Mouse (Mus musculus) common myeloid progenitor, adult 5-6 weeks (primary cell): ENCODE measurements at regions not wholly inside any gene's neighbourhood (a gene's known extent, or its start where the extent isn't known, plus 50 kb on each side); places are given as distances from the start of the nearest gene placed in this dataset.

Experiments used
- ATAC-seq: replicated peaks from 2 replicates; pipeline ENCODE4 v1.8.0; 2016; ENCODE audit warnings: low read depth, mild to moderate bottlenecking, moderate TSS enrichment, inconsistent platforms; ENCODE audit not compliant: poor library complexity, severe bottlenecking

- no peak for ATAC-seq
Observed at GRCm38 (mm10) chr3:81735463-81735862, 196.9 kb upstream of the Ctso start.

GRCm38 (mm10) chr3:81736838-81737237 lies 195.6 kb upstream of the Ctso start:
- no peak for ATAC-seq

DNA sequence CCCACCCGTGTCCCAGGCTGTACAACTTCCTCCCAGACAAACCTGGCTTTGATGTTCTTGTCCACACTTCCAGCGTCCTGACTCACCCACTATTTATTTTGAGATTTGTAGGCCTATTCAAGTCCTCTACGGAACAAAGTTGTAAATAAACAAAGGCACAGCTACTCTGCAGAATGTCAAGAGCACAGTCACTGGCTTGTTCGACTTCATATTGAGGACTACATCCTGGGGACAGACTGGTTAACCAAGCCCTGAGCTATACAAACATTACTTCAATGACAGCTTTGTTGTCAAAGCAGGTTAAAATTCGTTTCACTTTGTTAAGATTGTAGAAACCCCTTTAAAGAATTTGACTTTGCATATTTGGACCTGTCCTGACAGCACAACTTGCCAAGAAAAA lies 190.3 kb upstream of the Ctso start:
- ATAC-seq: no peak

- no peak for ATAC-seq
Observed at GRCm38 (mm10) chr3:81750164-81750563, 182.2 kb upstream of the Ctso start.

DNA sequence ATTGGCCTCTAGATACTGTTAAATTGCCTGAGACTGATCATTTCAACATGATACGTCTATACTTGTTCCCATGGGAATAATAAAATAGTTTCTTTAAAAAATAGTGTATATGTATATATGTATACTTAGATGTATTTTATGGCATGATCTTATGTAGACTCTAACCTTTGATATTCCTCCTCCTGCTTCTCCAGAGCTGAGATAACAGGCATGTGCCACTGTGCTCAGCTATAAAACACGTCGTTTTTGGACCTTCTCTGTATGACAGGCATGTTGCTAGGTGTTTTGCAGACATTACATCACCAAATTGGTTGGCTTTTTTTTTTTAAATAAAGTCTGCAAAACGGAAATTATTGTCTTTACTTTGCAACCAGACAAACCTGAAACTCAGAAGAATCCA lies 179.4 kb upstream of the Ctso start:
- ATAC-seq: no peak

GRCm38 (mm10) chr3:81760383-81760782 lies 172.0 kb upstream of the Ctso start:
- ATAC-seq: no peak

DNA sequence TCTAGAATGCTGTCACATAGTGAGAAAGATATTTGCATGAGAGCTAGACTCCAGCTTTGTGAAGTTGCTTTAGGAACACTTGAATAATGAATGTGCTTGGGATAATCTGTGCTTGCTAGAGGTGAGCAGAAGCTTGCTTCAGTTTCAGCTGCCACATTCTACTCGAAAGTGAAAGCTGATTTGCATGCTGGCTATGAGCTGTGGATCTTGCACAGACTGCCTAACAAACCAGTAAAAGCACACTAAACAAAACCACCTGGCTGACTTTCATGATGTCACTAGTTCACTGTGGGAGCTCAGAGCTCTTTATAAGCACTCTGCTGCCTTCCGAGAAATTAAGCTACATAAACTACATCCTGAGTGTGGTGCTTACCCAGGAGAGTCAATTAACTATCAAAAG lies 171.5 kb upstream of the Ctso start:
- ATAC-seq: peak; percentile 45; the same call in 1 of the 2 replicates

DNA sequence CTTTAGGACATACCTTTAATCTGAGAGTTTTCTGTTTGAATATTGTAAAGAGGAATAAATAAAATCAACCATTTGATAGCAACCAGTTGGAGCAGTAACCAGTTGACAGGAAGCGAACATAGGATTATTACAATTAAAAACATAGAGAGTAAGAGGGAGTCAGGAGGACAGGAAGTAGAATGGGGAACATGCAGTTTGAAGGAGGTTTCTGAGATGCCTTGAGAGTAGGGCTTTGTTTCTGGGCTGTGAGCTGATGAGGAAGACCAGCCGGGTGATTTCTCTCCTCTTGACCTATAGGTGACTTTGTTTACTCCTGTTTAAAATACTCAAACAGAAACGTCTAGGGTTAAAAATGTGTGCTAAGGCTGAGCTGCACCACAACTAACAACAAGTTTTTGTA lies 160.6 kb upstream of the Ctso start:
- peak; percentile 65; the same call in 1 of the 2 replicates for ATAC-seq

DNA sequence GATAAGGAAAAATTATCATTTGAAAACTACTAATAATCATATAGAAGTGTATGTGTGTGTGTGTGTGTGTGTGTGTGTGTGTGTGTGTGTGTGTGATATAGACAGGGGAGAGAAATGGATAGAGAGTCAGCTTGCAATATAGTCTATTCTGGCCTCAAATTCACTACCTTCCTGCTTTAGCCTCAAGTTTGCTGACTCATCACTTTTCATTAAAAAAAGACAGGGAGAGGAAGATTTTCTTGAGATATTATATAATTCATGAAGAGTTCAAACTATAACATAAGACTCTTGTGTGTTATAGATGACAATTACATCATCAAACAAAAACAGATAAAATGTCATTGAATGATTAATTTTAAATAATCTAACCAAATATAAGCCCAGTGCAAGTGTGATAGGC lies 159.4 kb upstream of the Ctso start:
- no peak for ATAC-seq

DNA sequence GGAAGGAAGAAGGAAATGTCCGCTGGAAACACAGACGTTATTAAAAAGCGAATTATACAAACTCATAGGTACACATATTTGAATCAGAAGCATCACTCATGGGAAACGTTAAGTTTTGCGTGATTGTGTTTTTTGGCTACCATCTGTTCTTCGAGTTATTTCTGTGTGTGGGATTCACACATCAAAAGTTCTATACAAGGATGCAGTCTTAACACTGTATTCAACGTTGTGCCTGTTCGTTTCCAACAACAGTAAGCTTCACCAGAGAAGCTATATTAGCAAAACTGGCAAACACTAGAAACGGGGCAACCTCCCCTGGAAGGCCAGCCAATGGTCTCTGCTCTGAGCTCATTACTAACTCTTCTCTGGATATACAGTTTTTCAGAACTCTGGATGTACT lies 150.3 kb upstream of the Ctso start:
- no peak for ATAC-seq

DNA sequence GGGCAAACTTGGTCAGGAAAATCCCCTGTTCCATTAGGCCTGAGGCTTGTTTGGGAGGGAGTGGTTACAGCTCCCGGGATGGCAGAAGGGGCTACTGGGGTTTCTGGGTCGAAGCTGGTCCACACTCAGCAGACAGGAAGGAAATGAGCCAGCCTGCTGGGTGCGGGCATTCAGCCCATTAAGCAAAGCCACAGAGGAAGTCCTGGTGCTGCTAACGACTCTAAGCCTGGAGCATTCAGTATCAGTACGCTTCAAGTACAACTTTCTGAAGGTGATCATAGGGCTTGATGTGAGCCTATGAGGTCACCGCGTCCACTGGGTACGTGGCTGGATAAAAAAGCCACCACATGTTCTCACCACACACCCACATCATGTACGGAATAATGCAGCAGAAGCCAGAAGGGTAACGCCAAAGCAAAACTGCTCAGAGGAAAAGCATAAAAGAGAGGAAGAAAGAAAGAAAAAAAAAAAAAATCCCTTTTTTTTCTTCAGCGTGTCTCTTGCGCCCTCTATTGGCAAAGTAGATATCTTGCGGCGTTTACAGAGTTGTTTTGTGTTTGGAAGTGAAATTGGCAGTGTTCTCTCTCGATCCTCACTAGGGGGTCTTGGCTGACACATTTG lies 149.4 kb upstream of the Ctso start:
- ATAC-seq: peak; percentile 100

GRCm38 (mm10) chr3:81788915-81789314 lies 143.5 kb upstream of the Ctso start:
- ATAC-seq: 0 out of 2 replicates have a peak, but pooled peaks have one; percentile 22

DNA sequence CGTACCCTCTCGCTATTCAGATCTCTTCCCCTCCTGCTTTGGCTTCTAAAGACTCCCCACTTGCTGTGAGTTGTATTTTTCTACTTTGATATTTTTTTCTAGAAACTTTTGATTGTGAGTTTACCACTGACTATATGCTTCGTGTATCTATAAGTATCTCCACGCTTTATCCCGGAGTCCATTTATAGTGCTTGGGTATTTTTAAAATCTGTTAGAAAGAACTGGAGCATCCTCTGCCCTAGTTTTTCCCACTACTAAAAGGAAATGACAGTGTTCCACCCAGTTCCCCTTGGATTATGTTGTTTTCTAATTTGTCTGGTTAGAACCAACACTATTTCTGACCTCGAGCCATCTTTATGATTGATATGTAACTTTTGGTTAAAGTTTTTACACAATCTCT lies 142.7 kb upstream of the Ctso start:
- ATAC-seq: no peak

- no peak for ATAC-seq
Observed at GRCm38 (mm10) chr3:81802096-81802495, 130.3 kb upstream of the Ctso start.

DNA sequence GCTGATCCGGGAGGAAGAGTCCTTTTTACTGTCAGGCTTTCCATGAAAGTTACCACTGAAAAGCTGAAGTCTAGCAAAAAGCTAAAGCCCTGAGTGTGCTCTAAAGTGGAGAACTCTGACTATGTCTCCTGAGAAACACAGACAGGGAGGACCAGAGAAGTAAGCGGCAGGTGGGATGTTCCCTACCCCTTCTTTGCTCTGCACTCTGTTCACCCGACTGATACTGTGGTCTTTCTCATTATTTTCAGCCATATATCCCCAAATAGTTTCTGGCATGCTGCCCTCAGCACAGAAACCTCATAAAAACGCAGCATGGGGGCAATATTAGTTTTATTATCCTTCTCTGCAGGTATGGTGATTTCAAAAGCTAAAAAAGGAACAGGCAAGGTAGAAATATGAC lies 126.7 kb upstream of the Ctso start:
- ATAC-seq: no peak

DNA sequence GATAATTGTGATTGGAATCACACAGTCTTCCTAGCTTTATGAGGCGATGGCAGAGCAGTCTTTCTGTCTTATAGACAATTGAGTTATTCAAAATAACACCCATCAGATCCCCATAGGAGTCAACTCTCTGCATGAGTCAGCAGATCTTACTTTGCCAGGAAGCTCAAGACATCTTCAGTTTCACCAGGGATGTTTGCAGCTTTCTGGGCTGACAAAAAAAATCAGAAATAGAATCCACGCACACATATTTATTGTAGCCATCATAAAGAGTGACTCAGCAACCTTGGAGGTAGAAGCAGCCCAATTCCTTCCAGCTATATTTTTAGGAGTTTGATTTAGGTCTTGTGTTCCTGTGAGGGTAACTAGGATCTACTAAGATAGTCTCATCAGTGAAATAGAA lies 122.8 kb upstream of the Ctso start:
- ATAC-seq: no peak

DNA sequence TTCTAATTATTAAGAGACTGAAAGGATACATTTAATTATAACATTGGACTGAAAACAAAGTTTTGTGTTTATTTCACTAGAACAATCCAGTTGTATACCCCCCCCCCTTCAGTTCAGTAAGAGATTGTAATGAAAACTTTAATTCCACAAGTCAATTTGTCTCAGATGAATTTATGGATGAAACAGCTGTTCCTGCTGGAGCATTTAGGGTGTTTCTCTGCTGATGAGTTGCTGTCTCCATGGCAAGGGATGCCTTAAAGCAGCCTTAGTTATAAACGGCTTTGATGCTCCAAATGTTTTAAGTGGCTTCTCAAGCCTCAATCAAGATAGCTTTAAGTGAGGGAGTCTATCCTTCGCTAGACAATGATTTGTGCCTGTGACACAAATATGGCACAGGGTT lies 112.1 kb upstream of the Ctso start:
- no peak for ATAC-seq

- ATAC-seq: no peak
Observed at GRCm38 (mm10) chr3:81829525-81829924, 102.9 kb upstream of the Ctso start.

GRCm38 (mm10) chr3:81829966-81830599 lies 102.3 kb upstream of the Ctso start:
- ATAC-seq: no peak

- ATAC-seq: peak; percentile 42; the same call in 1 of the 2 replicates
Observed at GRCm38 (mm10) chr3:81835380-81836157, 96.8 kb upstream of the Ctso start.

GRCm38 (mm10) chr3:81836478-81836877 lies 95.9 kb upstream of the Ctso start:
- no peak for ATAC-seq
